In genomic region chr4:53796865-53797772, GRCm38 (mm10) we compare ENCODE assay signal across 15 mouse cellular contexts. TPM values are rescaled to one million over a fixed set of nuclear protein-coding genes. Genes with fewer than 3 reads are reported as not detected.
DNase-seq lines count a peak whose midpoint lies in the region; ATAC-seq and TF ChIP-seq lines count a peak whose summit lies in the region.
"Had no signal": no experiment of that assay in that cellular context is flagged by ENCODE, and none has a peak within 500 bp of the region (broad histone marks: within the 10 kb centered on the region; RNA-seq: fewer than 3 reads in every experiment).

No protein-coding gene starts in this region.

- H3K36me3 ChIP-seq in heart, embryonic 16.5 days (ENCODE audit: control insufficient read depth, insufficient read depth): no peaks in the 10 kb centered on the region
- peaks cover 2% of the 10 kb centered on the region; the same call in 1 of the 2 replicates for H3K36me3 ChIP-seq in heart, adult 2 months (ENCODE audit: control insufficient read depth, insufficient read depth, low read length)
- H3K36me3 ChIP-seq in hindbrain, embryonic 14.5 days (replicated peaks; ENCODE audit: control insufficient read depth, insufficient read depth): no peaks in the 10 kb centered on the region
- H3K36me3 ChIP-seq: embryonic facial prominence, embryonic 15.5 days had no signal

- peaks cover 24% of the 10 kb centered on the region for H3K4me1 ChIP-seq in heart, embryonic 16.5 days (ENCODE audit: control insufficient read depth, insufficient read depth, low read length)
- H3K4me1 ChIP-seq in heart, adult 2 months (ENCODE audit: control insufficient read depth, insufficient read depth, low read length): peaks cover 2% of the 10 kb centered on the region; the same call in 1 of the 2 replicates
- peaks cover 5% of the 10 kb centered on the region; the same call in 1 of the 2 replicates for H3K4me1 ChIP-seq in hindbrain, embryonic 14.5 days (replicated peaks; ENCODE audit: control insufficient read depth, insufficient read depth, low read length)
- H3K4me1 ChIP-seq in cerebellum, adult 2 months (ENCODE audit: control insufficient read depth, insufficient read depth, low read length): no peaks in the 10 kb centered on the region

- peak overlapping the region; percentile 4; the same call in 1 of the 2 replicates for H3K4me3 ChIP-seq in heart, embryonic 16.5 days (ENCODE audit: low read length)
- H3K4me3 ChIP-seq in heart, adult 2 months: no peak overlapping the region
- H3K4me3 ChIP-seq in hindbrain, embryonic 14.5 days (replicated peaks; ENCODE audit: low read length): no peak overlapping the region
- H3K4me3 ChIP-seq in cerebellum, adult 2 months (replicated peaks; ENCODE audit: insufficient read depth, low read depth, low read length): no peak overlapping the region
- H3K4me3 ChIP-seq: embryonic facial prominence, embryonic 15.5 days had no signal

- no peak for TF ChIP-seq CTCF in heart, adult 2 months (IDR thresholded peaks at IDR 0.05)
- no peak for TF ChIP-seq CTCF in cerebellum, adult 2 months (IDR thresholded peaks at IDR 0.05; ENCODE audit: borderline replicate concordance, insufficient read depth, low read depth, low read length)

- H3K9me3 ChIP-seq in heart, embryonic 16.5 days (replicated peaks; ENCODE audit: control insufficient read depth, low read length): no peaks in the 10 kb centered on the region
- no peaks in the 10 kb centered on the region for H3K9me3 ChIP-seq in hindbrain, embryonic 14.5 days (ENCODE audit: control insufficient read depth, low read length)
- H3K9me3 ChIP-seq: embryonic facial prominence, embryonic 15.5 days had no signal

- H3K9ac ChIP-seq in heart, embryonic 16.5 days (ENCODE audit: low read length): no peak overlapping the region
- no peak overlapping the region for H3K9ac ChIP-seq in heart, adult 2 months (ENCODE audit: low read depth, low read length)
- H3K9ac ChIP-seq in hindbrain, embryonic 14.5 days: peak overlapping the region; percentile 39
- H3K9ac ChIP-seq: embryonic facial prominence, embryonic 15.5 days had no signal

- TF ChIP-seq EP300 in heart, adult 2 months (IDR thresholded peaks at IDR 0.05; ENCODE audit: insufficient read depth, low read depth, low read length): no peak

- DNase-seq in heart, adult 2 months: no peak
- DNase-seq in embryo, embryonic 9.5 days (ENCODE audit: extremely low spot score): peak; percentile 50
- DNase-seq in hindbrain, embryonic 14.5 days (ENCODE audit: low spot score): no peak
- peak; percentile 35 for DNase-seq in retina, embryonic 14.5 days (ENCODE audit: low spot score)
- no peak for DNase-seq in gastrocnemius, postnatal 10 days
- no peak for DNase-seq in cerebellum, adult 2 months
- DNase-seq: adrenal gland, postnatal 14 days; cerebellum, adult 18-20 months; kidney, adult 18-20 months; left cerebral cortex, postnatal 4 days had no signal

- no peaks in the 10 kb centered on the region for H3K79me2 ChIP-seq in heart, adult 2 months (replicated peaks; ENCODE audit: control insufficient read depth, insufficient read depth, low read length)

- H3K4me2 ChIP-seq in heart, embryonic 16.5 days (ENCODE audit: low read depth, low read length): peak overlapping the region; percentile 38
- peak overlapping the region; percentile 27 for H3K4me2 ChIP-seq in hindbrain, embryonic 14.5 days (replicated peaks)
- H3K4me2 ChIP-seq: embryonic facial prominence, embryonic 15.5 days had no signal

- H3K27ac ChIP-seq in heart, embryonic 16.5 days (ENCODE audit: low read length): no peak overlapping the region
- H3K27ac ChIP-seq in heart, adult 2 months: no peak overlapping the region
- H3K27ac ChIP-seq in hindbrain, embryonic 14.5 days: no peak overlapping the region; the same call in 1 of the 2 replicates
- H3K27ac ChIP-seq in cerebellum, adult 2 months (ENCODE audit: insufficient read depth, low read length): no peak overlapping the region
- H3K27ac ChIP-seq: embryonic facial prominence, embryonic 15.5 days had no signal

- intact Hi-C loops in heart, adult 2 months (cut with DNase I): loop anchor here (5.0 kb wide), 1 partner anchor 45 kb away; no protein-coding TSS in a partner anchor

- no peak for ATAC-seq in heart, embryonic 16.5 days (replicated peaks; ENCODE audit: extremely low read depth, insufficient read depth, low FRiP score)
- ATAC-seq in hindbrain, embryonic 14.5 days (ENCODE audit: low FRiP score): peak; percentile 83

- 20% methylated on average over 18 of the region's 18 CpGs for WGBS in heart, embryonic 16.5 days
- 33% methylated on average over 18 of the region's 18 CpGs for WGBS in heart, adult 2 months
- 17% methylated on average over 18 of the region's 18 CpGs for WGBS in hindbrain, embryonic 14.5 days
- WGBS in cerebellum, adult 2 months: 23% methylated on average over 18 of the region's 18 CpGs

- TF ChIP-seq POLR2A in heart, adult 2 months (IDR thresholded peaks at IDR 0.05; ENCODE audit: insufficient read depth, low read depth, low read length): no peak
- no peak for TF ChIP-seq POLR2A in cerebellum, adult 2 months (IDR thresholded peaks at IDR 0.05; ENCODE audit: borderline replicate concordance, insufficient read depth, low read length)

- no peaks in the 10 kb centered on the region for H3K27me3 ChIP-seq in heart, embryonic 16.5 days (ENCODE audit: control insufficient read depth, insufficient read depth, low read length)
- no peaks in the 10 kb centered on the region for H3K27me3 ChIP-seq in heart, adult 2 months (ENCODE audit: control insufficient read depth, insufficient read depth, low read length)
- no peaks in the 10 kb centered on the region for H3K27me3 ChIP-seq in hindbrain, embryonic 14.5 days (ENCODE audit: control insufficient read depth, insufficient read depth, low read length)
- H3K27me3 ChIP-seq in cerebellum, adult 2 months (ENCODE audit: control insufficient read depth, insufficient read depth, low read length): no peaks in the 10 kb centered on the region
- H3K27me3 ChIP-seq: embryonic facial prominence, embryonic 15.5 days had no signal

RNA-seq across cellular contexts. Expression of gene Tal2, which starts 17.6 kb away (rescaled TPM):
- 0.11 TPM in 1 of 2 replicates, not detected in the other for polyA plus RNA-seq in heart, embryonic 16.5 days (2015; fragmentation: Nextera tagmentation; extraction: Ambion mirVana)
- total RNA-seq in heart, adult 2 months (2021): under 1 TPM in 1 of 2 experiments, not detected in 1; 0.16 TPM
- 0.04 and 0.06 TPM in 2 replicates for polyA plus RNA-seq in heart, adult 2 months (2012; rRNA removed)
- polyA plus RNA-seq in hindbrain, embryonic 14.5 days (2014; fragmentation: Nextera tagmentation; extraction: Ambion mirVana): 0.15 and 2.5 TPM in 2 replicates
- total RNA-seq in gastrocnemius, postnatal 10 days (2021): under 1 TPM; 0.79 to 0.80 TPM
- 0.08 and 0.25 TPM in 2 replicates for polyA plus RNA-seq in cerebellum, adult 2 months (2012; rRNA removed)
- total RNA-seq: layer of hippocampus, adult 18-20 months had no signal
- polyA plus RNA-seq: liver, embryonic 16.5 days; small intestine, adult 2 months had no signal

RNA-seq across cellular contexts. Expression of gene Tmem38b, which starts 28.7 kb away (rescaled TPM):
- polyA plus RNA-seq in heart, embryonic 16.5 days (2015; fragmentation: Nextera tagmentation; extraction: Ambion mirVana): 7.6 and 8.6 TPM in 2 replicates
- 10 to 100 TPM; 23.7 to 29.0 TPM for total RNA-seq in heart, adult 2 months (2021)
- polyA plus RNA-seq in heart, adult 2 months (2012; rRNA removed): 5.9 and 10.5 TPM in 2 replicates
- 6.3 and 8.7 TPM in 2 replicates for polyA plus RNA-seq in hindbrain, embryonic 14.5 days (2014; fragmentation: Nextera tagmentation; extraction: Ambion mirVana)
- 10 to 100 TPM; 53.6 to 56.6 TPM for total RNA-seq in gastrocnemius, postnatal 10 days (2021)
- 8.5 and 9.2 TPM in 2 replicates for polyA plus RNA-seq in cerebellum, adult 2 months (2012; rRNA removed)

Comparison
In these comparisons a context has a peak if more than half of its experiments do, and no peak if none do; other contexts are left out.
1. DNase-seq: peak in embryo, embryonic 9.5 days (single experiment) and retina, embryonic 14.5 days (single experiment); none in heart, adult 2 months (0 of 2), hindbrain, embryonic 14.5 days (single experiment), gastrocnemius, postnatal 10 days (single experiment) and cerebellum, adult 2 months (0 of 2).